Mouse (Mus musculus) mature B cell (primary cell): Measurements from ENCODE around the gene Ly6f.

ENCODE experiments used
- in situ Hi-C: fragments of 300-500 bp; cut with MboI; formaldehyde crosslinking; loops from 2 replicates; pipeline ENCODE4 v1.14.3; 2019

Gene Ly6f

GRCm38 (mm10) chr15:75318584-75318983, 50.4 kb downstream of the Ly6f start:
- in situ Hi-C loops: no loop called here

GRCm38 (mm10) chr15:75320104-75320503, 51.9 kb downstream of the Ly6f start:
- in situ Hi-C loops: no loop called here
